Mouse (Mus musculus) myocyte (in vitro differentiated cells): ENCODE results near the gene Gcm1.

Source experiments
- E2F4 ChIP-seq: IDR thresholded peaks from one replicate; pipeline ENCODE4 v1.6.1; 2011; ENCODE audit warnings: mild to moderate bottlenecking, control low read depth, moderate library complexity; ENCODE audit not compliant: insufficient read depth
- MAX ChIP-seq: IDR thresholded peaks from one replicate; pipeline ENCODE4 v1.6.1; 2011; ENCODE audit warnings: low read depth, mild to moderate bottlenecking, control low read depth
- MYOD1 ChIP-seq, 3 experiments: IDR thresholded peaks; one replicate each; pipeline ENCODE4 v1.6.1; 2011; ENCODE audit warnings: control low read depth in 2 of 3, low read depth in 2 of 3, mild to moderate bottlenecking in 2 of 3, moderate library complexity in 1 of 3; ENCODE audit not compliant: insufficient read length in 2 of 3, control insufficient read depth in 1 of 3
- MYOG ChIP-seq, 3 experiments: IDR thresholded peaks; one replicate each; pipeline ENCODE4 v1.6.1; 2011; ENCODE audit warnings: control low read depth in 2 of 3, low read depth in 2 of 3, mild to moderate bottlenecking in 2 of 3; ENCODE audit not compliant: insufficient read length in 2 of 3, control insufficient read depth in 1 of 3, insufficient read depth in 1 of 3
- POLR2A ChIP-seq: IDR thresholded peaks from one replicate; pipeline ENCODE4 v1.6.1; 2011; ENCODE audit warnings: low read depth, mild to moderate bottlenecking, control low read depth, moderate library complexity; ENCODE audit not compliant: insufficient read length
- POLR2AphosphoS2 ChIP-seq: IDR thresholded peaks from one replicate; pipeline ENCODE4 v1.6.1; 2011; ENCODE audit warnings: low read depth, control low read depth; ENCODE audit not compliant: insufficient read length
- REST ChIP-seq: IDR thresholded peaks from one replicate; pipeline ENCODE4 v1.6.1; 2011; ENCODE audit warnings: mild to moderate bottlenecking, control low read depth, moderate library complexity; ENCODE audit not compliant: insufficient read depth, insufficient read length
- SRF ChIP-seq: IDR thresholded peaks from one replicate; pipeline ENCODE4 v1.6.1; 2011; ENCODE audit warnings: low read depth; ENCODE audit not compliant: control insufficient read depth, insufficient read length
- USF1 ChIP-seq: IDR thresholded peaks from one replicate; pipeline ENCODE4 v1.6.1; 2011; ENCODE audit warnings: low read depth, mild to moderate bottlenecking, control low read depth, moderate library complexity

GRCm38 (mm10) chr9:78085722-78086287 is 34.1 kb downstream of the Gcm1 start:
- TF ChIP-seq MAX (no peak), MYOD1 (IDR thresholded peaks at IDR 0.05; ENCODE audit: control insufficient read depth in 1 of 3, insufficient read length in 2 of 3, low read depth in 2 of 3) (no peak), POLR2AphosphoS2 (no peak), MYOG (IDR thresholded peaks at IDR 0.05; ENCODE audit: control insufficient read depth in 1 of 3, insufficient read depth in 1 of 3, insufficient read length in 2 of 3, low read depth in 2 of 3) (no peak), POLR2A (no peak), REST (no peak), USF1 (no peak), E2F4 (no peak), SRF (no peak)
